Mouse (Mus musculus) cerebellum, adult 9-11 months (tissue): ENCODE measurements around the gene Aaas.

Experiments
- DNase-seq: peaks from one replicate; pipeline ENCODE4 v3.0.0; 2022

Aaas gene

DNA sequence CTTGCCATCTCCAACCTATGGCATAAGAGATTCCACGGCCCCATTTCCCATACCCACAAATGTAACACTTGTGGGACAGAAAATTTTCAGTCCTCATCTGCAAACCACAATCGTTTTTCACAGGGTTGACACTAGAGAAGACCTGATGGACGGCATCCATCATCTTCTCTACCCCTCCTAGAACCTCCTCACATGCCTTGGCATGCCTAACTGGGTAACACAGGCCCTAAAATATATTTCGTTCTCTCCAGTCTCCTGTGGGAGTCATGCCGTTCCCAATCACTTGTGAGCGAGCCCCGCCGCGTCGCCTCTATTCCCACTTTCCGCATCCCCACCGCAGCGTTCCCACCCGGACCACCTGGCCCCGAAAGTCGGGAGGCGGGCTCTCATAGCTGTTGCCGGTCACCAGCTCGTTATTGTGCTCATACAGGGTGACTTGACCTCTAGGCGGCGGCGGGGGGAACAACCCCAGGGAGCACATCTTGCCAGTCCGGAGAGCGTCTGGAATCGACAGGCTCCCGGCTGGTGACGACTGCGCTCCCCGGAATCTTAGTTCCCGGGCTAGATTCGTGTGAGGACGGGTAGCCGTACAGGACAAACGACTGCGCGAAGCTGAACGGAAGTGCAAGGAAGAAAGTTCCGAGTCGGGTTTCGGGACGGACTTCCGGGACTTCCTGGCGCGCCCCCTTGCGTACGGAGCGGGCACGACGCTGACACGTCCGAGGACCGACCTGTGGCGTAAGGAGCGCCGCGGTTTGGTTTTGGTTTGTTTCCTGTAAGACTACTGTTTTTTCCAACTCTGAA lies at the start of gene Aaas:
TSS of gene Aaas (minus strand) at position 634 of the 804 bp plus-strand sequence.
- DNase-seq: peak; percentile 94

DNA sequence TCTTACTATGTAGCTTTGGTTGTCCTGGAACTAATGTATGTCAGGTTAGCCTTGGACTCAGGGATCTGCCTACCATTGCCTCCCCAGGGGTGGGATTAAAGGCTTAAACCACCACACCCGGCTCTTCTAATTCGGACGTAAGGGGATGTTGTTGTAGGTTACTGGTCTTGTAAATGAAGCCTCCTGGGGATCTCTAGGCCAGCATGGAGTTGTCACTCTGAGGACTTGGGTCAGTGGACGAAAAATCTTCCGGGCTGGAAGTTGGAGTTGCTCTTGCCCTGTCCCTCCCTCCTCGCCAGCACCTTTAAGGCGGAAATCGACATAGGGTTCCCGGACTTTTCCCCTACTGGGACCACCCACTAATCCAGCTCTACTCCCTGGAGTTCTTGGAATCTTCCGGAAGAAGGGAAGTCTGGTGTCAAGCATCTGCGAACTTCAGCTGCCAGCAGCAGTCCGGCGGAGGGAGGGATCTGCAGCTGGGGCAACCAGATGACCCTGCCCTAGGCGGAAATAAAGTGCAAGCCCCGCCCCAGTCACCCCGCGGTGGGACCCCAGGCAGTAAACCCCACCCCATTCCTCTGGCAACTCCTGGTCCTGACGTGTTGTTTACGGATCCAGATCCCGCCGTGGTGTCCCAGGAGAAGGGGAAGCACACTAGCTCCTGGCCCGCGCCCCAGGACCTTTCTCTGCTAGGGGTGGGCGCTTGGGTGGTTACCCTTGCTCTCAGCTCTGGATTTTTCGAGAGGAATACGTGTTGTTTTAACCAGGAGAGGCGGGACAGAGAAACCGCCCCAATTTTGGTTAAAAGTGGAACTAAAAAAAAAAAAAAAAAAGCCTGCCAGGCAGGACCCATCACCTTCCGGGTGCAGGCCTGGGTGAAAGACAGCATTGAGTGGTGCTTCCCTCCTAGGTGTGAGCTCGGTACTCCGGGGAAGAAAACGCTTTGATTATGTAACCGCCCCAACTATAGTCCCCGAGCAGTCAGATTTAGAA lies 49.0 kb upstream of the Aaas start:
- DNase-seq: peak; percentile 71

DNA sequence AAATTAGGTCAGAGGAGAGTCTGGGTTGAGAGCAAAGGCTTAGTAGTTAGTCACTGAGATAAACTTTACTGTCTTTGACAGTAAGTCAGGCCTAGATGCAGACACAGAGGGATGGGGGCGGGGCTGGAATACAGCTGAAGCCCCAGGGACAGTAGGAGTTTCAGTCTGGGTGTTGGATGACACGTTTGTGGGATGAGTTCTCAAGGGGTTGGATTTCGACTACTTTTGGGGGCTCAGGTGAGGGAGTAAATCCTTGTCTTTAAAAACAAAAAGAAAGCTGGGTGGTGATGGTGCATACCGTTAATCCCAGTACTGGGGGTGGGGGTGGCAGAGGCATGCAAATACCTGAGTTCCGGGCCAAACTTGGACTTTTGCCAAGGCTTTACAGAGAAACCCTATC lies 48.1 kb upstream of the Aaas start:
- DNase-seq: peak; percentile 23

DNA sequence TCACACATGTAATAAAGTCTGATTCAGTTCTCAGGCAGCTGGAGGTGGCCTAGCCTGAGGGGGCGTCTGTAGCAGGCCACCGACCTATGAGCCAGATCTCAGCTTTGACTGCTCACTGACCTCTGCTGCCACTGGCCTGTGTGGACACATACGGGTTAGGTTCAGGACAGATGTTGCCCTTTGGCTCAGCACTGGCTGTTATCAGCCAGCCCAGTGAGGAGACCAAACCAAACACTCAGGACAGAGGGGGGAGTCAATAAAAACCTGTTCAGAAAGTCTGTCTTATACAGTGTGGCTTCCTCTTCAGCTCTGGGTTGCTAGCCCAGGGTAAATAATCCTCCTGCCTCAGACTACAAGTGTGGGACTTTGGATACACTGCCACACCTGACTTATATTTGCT lies 44.5 kb upstream of the Aaas start:
- no peak for DNase-seq

DNA sequence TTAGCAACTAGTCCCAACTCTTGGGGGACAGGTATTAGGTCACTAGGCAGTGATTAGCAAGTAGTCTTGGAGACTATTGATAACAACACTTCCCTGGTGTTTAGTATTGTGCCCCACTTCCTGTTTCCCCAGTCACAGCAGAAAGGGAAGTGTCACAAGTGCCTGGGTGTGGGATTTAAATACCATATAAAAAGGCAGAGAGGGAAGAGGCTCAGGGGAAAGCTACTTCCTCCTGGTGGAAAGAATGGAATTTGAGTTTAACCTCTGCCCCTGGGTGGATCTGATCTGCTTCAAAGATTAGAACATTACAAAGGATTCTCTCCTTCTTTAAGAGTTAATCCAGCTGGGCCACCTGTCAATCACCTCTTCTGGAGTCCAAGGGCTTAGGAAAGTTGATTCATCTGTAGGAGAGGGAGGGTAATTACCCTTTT lies 43.0 kb upstream of the Aaas start:
- no peak for DNase-seq

DNA sequence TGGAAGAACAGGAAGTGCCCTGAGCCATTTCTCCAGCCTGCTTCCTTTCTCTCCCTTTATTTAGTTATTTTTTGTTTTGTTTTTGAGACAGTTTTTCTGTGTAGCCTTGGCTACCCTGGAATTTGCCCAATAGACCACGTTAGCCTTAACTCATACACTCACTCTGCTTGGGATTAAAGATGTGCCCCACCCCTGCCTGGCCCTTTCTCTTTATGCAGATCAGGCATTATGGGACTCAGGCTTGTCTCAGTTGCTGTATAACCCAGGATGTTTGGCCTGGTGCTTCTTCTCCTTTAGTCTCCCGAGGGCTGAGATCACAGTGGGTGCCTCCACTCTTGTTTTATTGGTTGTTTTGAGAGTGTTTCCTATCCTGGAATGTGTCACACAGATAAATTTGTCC lies 41.9 kb upstream of the Aaas start:
- no peak for DNase-seq

DNA sequence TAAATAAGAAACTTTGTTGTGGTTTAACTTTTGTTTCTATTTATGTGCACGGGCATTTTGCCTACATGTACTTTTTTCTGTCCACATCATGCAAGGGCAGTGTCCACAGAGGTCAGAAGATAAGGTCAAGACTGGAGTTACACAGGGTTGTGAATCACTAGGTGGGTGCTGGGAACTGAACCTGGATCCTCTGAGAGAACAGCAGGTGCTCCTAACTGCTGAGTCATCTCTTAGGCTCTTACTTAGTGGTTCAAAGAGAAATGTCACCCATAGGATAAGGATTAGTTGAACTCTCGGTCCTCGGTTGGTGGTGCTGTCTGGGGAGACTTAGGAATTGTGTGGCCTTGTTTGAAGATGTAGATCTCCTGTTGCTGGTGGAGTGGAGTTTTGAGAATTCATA lies 38.4 kb upstream of the Aaas start:
- DNase-seq: no peak

DNA sequence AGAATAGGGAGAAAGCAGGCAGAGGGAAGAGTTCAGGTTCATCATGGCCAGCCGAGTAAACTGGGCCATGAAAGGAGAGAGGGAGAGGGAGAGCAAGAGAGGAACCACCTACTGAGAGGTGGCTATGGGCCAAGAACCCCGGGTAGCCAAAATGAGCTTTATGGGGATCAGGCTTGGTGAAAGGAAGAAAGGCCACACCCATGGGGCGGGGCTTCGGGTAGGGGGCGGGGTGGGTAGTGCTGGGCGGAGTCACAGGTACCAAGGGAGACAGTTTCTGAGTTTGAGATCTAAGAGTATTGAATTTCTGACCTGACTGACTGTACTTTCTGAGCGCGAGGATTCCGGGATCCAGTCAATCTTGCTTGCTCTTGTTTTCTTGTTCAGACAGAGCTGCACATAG lies 36.1 kb upstream of the Aaas start:
- DNase-seq: no peak

DNA sequence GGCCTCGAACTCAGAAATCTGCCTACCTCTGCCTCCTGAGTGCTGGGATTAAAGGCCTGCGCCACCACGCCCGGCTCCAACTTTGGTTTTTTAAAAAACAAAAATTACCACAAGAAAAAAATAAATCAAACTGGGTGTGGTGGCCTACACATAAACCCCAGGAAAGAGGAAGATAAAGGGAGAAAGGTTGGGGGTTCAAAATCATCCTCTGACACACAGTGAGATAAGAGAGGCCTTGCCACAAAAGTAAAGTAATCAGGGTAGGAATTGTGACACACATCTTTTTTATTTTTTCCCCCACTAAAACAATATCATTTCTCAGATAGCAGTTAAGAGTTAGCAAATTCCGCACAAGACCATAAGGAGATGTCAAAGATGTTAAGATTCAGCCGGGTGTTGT lies 33.1 kb upstream of the Aaas start:
- DNase-seq: no peak

DNA sequence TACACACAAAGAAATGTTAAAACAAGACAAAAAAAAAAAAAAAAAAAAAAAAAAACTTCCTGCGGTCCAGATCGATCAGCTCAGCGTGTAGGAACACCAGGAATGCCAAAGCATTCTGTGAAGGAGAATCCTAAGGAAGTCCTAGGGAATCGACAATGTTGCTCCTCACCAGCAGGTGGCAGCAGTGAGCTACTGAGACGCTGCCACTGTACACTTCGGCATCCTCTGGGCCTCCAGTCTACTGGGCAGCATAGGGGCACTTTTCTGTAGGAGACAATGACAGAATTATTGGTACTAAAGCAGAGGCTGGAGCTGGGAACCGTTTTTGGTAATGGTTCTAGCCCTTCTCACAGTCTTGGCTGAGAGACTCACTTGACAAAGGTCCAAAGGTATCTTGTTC lies 31.0 kb upstream of the Aaas start:
- peak; percentile 76 for DNase-seq

DNA sequence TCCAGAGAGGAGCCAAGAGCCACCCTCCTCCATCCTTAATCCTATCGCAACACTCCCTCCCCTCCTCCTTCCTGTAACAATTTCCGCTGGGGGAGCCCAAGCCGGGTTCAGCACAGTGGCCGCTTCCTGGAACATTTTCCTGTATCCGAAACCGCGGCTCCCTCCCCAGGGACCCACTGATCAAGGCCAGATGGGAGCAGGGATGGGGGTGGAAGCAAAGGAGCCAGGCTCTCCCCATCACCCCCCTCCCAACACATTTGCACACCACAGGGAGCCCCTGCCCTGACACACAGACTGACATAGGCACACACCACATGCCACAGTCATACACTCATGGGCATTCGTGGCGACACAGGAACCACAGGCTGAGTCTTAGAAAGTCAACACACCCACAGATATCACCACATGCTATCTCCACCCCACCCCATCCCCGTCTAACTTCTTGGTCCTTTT lies 27.3 kb upstream of the Aaas start:
- DNase-seq: no peak

DNA sequence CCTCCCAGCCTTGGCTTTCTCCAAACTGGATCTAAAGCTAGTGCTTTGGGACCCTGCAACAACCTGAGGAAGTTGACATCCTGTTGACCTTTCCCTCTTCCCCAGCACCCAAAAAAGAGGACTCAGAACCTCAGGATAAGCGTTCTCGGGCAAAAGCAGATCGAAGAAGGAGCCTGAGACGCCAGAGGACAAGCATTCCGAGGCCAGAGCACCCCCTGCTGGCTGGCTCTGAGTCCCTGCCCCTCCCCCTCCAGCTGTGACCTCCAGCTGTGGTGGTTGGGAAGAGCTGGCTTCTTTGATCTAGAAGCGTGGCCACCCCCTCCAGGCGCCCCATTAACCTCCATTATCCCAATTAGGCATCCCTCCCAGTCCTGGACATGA lies 26.6 kb upstream of the Aaas start:
- peak; percentile 40 for DNase-seq

DNA sequence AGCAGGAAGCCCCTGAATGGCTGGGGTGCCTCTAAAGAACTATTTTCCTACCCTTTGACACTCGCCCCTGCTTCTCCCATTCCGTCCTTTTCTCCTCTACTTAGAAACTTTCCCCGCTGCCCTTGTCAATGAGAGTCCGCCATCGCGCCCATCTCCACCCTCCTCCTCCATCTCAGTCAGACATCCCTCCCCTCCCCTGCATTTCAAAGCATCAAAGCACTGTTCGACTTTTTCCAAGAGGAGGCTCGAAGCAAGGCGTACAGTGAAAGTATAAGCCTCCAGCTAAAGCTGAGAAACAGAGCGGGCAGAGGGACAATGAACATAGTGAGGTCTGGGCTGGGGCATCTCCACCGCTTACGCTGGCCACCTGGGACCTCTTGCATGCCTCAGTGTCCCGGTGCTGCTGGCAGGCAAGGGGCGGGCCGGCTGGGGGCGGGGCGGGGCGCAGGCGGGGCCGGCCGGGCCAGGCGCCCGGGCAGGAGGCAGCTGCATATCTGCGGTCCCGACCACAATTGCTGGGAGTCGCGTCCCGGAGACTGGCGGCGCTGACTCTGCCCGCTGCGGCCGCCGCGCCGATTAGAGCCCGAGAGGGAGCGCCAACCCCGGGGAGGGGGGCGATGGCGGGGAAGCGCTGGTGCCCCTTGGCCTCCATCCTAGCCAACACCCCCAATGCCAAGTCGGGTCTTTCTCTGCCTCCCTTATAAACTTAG lies 26.0 kb upstream of the Aaas start:
- DNase-seq: peak; percentile 27

DNA sequence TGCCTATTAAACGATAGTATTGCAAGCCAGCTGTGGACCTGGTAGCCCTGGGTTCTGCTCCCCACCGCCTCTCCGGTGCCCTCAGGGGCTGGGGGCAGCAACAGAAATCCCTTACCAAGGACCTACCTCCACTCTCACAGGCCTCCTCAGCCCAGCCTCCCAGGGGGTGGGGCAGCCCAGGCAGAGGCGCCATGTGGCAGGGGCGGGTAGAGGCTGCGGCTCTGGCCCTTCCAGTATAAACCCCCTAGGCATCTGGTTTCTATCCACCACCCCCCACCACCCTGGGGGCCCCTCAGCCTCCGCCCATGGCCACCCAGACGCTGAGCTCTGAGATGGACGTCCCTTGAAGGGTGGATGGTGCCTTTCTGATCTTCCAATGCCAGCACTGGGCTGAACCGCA lies 20.2 kb upstream of the Aaas start:
- DNase-seq: no peak

DNA sequence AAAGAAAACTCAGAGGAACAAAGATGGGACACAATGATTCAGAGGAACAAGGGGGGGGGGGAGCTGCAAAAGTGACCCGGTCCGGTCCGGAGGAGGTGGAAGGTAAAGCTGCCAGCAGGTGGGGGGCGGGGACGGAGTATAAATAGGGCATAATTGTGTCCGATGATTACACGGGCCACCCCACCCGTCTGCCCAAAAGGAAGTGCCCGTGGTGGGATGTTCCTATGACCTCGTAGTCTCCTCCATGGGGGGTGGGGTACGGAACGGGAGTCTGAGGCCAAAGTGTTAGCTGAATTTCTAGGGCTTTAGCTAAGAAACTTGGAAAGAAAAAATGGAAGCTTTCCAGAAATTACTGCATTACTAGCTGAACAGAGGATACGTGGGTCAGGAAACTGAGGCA lies 19.4 kb upstream of the Aaas start:
- DNase-seq: no peak

DNA sequence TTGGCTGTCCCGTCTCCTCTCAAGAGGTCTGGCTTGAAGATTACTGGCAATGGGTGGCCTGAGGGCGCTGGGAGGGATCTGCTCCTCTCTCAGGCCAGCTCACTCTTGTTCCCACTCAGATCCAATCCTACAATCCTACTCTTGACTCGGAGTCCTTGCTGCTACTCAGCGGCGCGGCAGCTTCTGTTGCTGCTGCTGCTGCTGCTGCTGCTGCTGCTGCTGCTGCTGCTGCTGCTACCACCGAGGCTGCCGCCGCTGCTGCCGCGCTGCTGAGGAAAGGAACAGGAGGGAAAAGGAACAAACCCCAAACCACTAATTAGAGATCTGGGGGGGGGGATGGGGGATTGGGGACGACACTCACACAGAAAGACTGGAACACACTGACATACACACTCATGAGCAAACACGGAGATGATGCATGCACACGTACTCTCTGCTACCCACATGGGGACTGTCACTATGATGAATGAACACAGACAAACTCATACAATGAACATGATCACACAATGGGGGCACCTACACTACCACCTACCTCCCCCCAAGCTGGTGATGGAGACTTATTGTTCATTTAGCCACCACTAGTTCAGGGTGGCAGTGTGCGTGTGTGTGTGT lies 16.3 kb upstream of the Aaas start, which contains the start of gene Sp7:
TSS of gene Sp7 (minus strand) at position 450 of the 612 bp plus-strand sequence.
- no peak for DNase-seq

DNA sequence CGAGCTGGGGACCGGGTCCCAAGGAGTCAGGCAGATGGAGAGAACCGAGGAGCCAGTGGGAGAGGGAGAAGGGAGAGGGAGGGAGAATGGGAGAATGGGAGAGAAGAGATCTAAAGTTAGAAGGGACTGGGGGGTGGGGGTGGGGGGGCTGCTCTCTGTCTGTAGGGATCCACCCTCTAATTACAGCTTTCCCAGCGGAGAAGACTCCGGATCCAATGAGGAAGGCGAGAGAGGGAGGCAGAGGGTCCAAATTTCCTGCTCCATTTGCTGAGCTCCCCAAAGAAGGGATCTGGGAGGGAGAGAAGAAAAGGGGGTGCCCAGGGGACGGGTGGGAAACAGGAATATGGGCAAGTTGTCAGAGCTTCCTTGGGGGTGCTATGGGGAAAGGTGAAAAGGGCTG lies 15.7 kb upstream of the Aaas start:
- DNase-seq: no peak

DNA sequence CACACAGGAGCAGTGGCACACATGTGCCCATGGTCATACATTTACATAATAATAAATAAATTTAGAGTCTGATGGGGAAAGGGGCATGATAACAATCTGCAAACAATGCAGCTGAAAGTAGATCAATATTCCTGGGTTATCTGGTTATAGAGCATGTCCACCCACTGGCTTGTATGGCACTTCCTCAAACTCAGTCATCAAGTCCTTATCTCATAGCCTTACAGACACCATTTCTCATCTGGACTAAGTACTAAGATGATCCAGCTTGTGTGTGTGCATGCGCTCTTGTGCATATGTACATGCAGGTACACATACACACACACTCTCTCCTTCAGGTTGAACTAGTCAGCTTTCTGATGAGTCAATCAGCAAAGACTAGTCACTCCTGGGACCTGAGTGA lies 14.1 kb upstream of the Aaas start:
- DNase-seq: no peak

DNA sequence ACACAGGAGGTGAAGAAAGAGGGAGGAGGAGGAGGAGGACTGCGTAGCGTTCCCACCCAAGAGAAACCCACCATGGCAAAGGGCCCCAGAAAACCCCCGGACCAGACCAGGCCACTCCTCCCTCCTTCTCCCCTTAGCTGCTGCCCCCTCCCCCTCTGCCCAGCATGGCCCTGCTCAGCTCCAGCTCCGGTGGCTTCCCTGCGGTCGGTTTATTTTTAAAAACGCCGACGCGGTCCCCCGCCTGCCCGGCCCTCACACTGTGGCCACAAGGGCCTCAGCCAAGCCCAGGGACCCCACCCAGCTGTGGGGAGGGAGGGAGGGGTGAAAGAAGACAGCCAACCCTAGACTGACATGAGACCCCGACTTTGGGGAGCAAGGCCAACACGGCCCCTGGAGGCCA lies 12.1 kb upstream of the Aaas start:
- DNase-seq: no peak

DNA sequence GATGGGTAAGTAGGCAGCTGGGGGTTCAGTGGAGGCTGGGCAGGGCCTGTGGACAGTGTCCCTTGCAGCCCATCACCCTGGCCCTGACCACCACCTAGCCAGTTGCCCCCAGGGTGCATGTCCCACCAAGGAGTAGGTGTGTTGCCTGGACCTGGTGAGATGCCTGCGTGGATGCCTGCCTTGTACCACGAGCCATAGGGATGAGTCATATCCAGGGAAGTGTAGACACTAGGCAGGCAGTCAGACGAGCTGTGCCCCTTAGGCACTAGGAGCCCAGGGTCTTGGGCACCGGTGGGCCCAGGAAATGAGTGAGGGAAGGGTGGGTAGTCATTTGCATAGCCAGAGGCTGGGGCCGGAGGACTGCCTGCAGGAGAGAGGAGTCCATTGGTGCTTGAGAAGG lies 8.3 kb upstream of the Aaas start:
- DNase-seq: no peak

DNA sequence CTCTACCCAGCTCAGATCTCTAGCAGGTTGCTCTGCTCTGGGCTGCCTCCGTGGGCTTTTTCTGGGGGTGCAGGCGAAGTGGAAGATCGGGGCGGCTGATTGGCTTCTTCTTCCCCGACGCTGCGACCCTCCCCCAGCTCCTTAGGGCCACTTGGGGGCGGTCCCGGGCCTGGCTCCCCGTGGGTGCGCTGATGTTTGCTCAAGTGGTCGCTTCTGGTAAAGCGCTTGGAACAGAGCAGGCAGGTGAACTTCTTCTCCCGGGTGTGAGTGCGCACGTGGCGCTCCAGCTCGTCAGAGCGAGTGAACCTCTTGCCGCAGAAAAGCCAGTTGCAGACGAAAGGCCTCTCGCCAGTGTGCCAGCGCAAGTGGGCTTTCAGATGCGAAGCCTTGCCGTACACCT lies 7.6 kb upstream of the Aaas start:
- DNase-seq: no peak

DNA sequence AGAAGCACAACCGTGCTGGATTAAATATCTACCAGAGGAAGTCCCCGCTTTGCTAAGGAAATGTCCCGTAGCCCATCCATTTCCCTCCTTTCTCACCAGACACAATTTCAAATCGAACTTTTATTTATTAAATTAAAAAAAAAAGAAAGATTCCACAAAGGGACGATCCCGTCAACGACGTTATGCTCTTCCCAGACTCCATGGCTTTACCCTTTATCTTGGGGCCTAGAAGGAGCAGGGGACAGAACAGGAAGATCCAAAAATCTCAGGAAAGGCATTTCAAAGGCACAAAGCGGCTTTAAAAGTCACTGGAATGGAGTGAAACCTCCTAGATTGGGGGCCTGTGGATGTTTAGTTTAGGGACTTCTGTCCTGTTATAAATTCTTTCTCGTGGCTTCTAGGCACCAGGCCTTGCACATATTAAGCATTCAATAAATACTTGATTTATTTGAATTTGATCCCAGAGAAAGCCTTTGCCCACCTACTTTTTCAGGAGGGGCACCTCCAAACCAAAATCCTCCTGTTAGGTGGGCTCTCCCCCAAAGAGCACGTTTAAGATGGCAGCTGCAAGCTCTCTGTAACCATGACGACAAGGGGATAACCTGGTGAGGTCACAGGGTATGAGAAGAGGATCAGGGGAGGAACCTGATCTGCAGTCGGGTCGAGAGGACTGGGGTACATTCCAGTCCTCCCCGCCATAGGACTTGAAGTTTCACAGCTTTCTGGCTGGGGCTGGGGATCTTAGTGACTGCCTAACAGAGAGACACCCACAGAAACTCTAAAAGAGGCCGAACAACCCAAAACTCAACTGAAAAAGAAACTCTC lies 6.1 kb upstream of the Aaas start:
- no peak for DNase-seq
